Mouse (Mus musculus) brain, embryonic 14.5 days (tissue): ENCODE measurements at regions not wholly inside any gene's neighbourhood (a gene's known extent, or its start where the extent isn't known, plus 50 kb on each side); places are given as distances from the start of the nearest gene placed in this dataset.

Experiments used
- DNase-seq: peaks from one replicate; pipeline ENCODE4 v3.0.0-alpha.2; 2011; ENCODE audit warnings: low read depth
- CTCF ChIP-seq: fragments of 200-500 bp; IDR thresholded peaks from 2 replicates; pipeline ENCODE4 v1.5.1; 2012; ENCODE audit warnings: inconsistent platforms, mild to moderate bottlenecking, moderate library complexity, borderline replicate concordance; ENCODE audit not compliant: insufficient read depth, insufficient read length; ENCODE audit errors: extremely low read depth
- POLR2A ChIP-seq: fragments of 200-500 bp; IDR thresholded peaks from 2 replicates; pipeline ENCODE4 v1.6.1; 2012; ENCODE audit warnings: mild to moderate bottlenecking, inconsistent platforms, borderline replicate concordance; ENCODE audit not compliant: poor library complexity, insufficient read depth, insufficient read length, severe bottlenecking; ENCODE audit errors: extremely low read depth

DNA sequence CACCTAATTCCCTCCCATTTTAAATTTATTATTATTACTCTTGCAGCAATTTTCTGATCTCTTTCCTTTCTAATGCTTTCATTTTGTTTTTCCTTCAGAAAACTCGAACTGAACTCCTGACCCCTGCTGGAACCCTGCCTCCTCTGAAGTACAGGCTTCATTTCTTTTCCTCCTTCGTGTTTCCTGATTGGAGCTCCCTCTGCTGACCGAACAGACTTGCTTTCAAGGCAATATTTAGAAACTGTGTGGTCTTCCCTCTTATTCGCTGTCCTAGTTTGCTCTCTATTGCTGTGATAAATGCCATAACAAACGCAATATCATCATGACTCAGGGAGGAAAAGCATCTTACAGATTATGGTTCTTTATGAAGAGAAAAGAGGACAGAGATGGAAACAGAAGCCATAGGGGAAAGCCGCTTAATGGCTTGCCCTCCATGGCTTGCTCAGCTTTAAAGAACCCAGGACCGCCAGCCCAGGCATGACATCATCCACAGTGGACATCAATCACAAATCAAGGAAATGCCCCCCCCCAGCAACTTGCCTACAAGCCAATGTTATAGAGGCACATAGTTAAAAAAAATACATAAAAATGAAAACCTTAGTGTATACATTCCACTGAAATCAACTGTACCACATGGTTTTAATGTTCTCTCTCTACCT lies 104.5 kb downstream of the Rbm43 start:
- DNase-seq, result peak; percentile 94
- TF ChIP-seq POLR2A (no peak), CTCF (peak; percentile 70; the same call in 1 of the 2 replicates)

DNA sequence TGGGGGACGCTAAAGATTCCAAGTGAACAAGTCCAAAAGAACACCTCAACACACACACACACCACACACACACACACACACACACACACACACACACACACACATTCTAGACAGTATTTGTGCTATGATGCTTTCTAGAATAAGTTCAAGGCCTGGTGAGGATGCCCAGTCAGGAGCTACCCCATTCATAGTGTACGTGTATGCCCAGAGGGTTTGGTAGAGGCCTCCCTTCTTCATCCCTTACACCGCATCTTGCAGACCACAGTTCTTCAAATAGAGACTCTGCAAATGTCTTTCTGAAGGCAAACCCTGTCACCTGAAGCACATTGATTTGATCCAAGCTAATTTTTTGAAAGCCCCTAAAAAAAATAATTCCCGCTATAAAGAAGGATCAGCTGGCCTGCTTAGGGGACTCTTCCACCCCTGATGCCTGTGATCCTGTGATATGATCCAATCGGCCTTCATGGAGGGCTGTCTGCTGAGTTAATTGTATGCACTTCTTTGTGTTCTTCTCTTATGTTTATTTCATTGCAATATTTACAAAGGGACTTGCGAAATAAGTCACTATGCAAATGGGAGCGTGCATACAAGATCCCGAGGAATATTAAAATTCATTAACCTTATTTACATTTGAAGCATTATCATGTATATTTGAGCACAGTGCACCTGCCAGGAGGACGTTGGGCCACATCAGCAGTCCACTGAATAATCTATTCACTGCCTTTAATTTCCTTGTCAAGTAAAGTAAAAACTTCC lies 103.8 kb downstream of the Rbm43 start:
- peak; percentile 86 for DNase-seq
- TF ChIP-seq POLR2A, result no peak
- no peak for TF ChIP-seq CTCF

DNA sequence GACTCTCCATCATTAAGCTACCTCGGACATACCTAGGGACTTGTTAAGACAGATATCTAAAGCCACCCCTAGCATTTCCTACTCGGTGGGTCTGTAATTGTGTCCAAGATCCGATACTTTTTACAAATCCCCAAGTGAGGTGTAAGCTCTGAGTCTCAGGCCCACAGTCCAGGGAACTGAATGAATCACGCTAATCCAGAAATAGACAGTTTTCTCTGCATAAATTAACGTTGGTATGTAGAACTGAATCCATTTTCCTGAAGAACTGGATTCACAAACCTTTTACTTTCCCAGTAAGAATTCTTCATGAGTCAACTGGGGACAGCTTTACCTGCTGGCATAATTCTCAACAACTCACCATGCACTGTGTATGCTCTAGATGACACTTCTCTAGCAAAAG lies 97.1 kb downstream of the Rbm43 start:
- no peak for DNase-seq
- TF ChIP-seq CTCF (no peak), POLR2A (no peak)

DNA sequence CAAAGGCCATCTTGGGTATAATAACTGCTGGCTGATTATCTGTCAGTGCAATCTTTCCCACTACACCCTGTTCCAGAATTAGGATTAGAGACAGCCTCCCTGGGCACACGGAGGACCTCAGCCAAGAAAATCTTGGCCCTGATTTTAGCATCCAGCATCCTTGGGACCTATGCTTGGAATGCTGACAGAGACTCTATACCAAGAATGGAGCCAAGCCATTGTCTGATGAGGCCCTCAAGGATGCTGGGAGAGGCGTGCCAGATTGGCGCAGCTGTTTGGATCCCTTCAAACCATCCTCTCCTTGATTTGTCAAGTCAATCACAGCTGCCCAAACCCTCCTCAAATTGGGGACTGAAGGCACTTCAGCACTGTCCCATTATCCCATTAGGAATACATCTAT lies 94.2 kb downstream of the Rbm43 start:
- TF ChIP-seq CTCF (no peak), POLR2A (no peak)

DNA sequence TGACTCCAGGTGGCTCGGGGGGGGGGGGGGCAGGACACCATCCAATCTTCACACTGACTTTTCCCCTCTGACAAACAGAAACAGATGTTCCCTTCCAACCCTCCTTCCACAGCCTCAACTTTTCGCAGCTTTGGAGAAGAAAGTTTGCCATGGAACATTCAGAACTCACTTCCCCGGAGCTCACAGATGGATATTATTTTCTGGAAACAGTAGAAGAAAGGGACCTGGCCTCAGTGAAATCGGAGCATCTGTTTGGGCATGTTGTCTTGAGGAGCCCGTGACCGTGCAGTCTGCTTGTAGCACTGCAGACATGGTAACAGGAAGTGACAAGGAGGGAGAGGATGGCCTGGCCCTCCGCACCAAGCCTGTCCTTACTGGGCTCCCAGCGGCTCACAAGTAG lies 90.1 kb downstream of the Rbm43 start:
- no peak for DNase-seq
- TF ChIP-seq CTCF (no peak), POLR2A (no peak)

More for the DNA sequence above, 94.2 kb downstream of the Rbm43 start:
- DNase-seq, result peak; percentile 64

DNA sequence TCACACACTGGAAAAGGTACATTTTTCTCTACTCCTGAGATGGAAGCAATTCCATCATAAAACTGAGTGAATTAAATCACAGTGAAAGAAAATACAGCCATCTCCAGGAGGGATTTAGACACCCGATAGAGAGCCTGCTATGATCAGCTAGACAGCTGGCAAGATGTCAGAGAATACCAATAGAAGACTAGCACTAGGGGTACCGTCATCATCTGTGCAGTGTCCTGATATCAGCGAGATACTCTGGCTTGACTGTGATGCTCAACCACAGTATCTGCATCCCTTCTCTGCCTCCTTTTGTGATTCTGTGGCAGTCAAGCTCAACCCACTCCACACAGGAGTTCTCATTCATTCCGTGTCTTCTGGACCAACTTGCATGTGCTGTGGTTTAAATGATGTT lies 87.4 kb downstream of the Rbm43 start:
- no peak for TF ChIP-seq CTCF
- TF ChIP-seq POLR2A, result no peak
- peak; percentile 57 for DNase-seq

DNA sequence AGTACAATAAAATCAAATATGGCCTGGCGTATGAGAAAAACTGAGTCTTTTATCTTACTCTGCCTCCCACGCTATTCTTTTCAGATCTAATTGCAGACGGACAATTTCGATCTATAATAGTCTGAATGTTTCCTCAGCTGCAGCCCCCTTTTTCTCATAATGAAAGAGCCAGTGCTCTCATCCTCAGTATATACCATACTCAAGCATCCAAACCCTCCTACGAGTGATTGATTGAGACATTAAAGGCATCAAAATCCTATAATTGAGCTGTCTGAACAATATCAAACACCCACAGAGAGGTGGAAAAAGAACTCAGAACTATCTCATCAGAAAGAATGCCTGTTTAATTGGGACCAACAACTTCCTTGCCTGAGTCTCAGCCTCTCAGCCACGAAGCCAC lies 87.0 kb downstream of the Rbm43 start:
- TF ChIP-seq CTCF (no peak), POLR2A (no peak)
- no peak for DNase-seq

DNA sequence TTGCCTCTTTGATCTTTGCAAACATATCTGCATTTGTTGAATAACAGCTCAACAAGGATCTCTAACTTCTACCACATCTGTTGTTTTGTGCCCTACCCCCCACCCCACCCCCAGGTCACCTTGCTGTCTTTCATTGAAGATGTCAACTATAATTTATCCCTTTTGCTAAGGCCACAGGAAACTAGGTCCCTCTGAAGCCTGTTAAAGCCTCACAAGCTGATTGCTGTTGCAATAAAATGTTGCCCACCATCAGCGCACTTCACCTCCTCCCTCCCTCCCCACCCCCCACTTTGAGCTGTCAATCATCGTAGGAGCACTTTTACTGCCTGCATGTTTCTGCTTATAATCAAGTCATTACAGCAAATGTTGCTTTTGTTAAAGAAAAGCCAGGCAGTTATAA lies 86.5 kb downstream of the Rbm43 start:
- TF ChIP-seq POLR2A (no peak), CTCF (no peak)
- peak; percentile 80 for DNase-seq

DNA sequence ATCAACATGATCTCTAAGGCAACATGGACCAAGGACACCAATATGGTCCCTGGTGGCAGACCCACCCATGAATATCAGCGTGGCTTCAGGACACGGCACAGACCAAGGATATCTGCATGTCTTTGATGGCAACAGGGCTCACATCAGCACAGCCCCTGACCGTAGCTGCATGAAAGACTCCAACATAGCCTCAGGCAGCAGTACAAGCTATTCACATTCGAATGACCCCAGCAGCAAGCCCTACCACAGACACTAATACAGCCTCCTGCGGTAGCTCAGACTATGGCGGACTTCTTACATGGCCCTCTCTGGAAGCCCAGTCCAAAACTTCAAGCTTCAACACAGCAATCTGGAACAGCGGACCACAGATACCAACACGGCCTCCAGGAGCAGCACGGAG lies 84.4 kb downstream of the Rbm43 start:
- TF ChIP-seq CTCF (no peak), POLR2A (no peak)
- DNase-seq, result no peak

DNA sequence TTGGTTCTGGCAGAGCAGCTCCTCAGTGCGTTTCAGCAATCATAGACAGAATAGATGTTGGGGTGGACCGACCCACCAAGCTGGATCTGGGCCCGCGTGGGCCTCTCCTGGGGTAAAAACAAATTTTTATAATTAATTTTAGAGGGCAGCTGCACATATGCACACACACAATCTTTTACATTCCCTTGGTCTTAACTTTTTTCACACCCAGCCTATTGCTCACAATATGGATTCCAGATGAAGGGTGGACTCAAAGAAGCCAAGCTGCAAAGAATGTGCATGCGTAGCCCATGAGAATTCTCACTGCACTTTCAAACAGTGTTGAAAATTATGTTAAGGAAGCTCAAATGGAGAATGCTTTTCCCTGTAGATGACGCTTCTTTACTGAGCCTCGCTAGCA lies 83.3 kb downstream of the Rbm43 start:
- no peak for TF ChIP-seq CTCF
- TF ChIP-seq POLR2A, result no peak
- no peak for DNase-seq

DNA sequence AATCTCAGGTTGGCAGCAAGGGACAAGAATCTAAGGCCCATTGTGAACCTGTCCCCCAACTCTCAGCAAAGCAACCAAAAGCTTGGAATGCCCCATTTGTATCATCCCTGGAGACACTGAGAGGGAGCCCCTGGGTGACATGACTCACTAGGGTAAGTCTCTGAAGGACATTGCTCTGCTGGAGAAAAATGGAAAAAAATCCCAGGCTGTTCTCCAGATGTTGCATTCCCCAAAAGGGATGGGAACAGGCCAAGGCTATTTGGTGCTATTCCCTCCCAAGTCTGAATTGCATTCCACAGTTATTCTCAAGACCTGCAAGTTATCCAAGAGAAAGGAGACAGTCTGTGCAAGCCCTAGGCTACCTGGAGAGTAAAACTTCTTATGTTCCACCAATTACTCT lies 77.7 kb downstream of the Rbm43 start:
- DNase-seq, result no peak
- TF ChIP-seq CTCF, result no peak
- TF ChIP-seq POLR2A, result no peak

DNA sequence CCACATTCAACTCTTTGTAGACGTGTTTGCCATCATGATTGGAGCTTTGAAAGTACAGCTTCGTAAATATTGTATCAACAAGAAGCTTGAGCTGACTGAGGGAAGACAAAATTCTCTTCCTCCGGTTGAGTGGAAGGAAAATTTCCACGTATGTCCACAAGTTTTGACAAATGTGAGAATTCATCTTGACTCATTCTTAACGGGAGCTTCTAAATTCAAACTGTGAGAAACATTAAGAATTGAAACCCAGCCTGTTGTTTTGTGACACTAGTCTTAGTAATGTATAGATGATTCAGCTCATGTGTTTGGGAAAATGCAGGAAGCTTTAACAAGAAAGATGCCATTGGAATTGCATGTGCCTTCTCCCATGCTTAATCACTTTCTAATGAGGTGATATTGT lies 68.9 kb downstream of the Rbm43 start:
- no peak for TF ChIP-seq CTCF
- TF ChIP-seq POLR2A, result no peak
- DNase-seq, result no peak

DNA sequence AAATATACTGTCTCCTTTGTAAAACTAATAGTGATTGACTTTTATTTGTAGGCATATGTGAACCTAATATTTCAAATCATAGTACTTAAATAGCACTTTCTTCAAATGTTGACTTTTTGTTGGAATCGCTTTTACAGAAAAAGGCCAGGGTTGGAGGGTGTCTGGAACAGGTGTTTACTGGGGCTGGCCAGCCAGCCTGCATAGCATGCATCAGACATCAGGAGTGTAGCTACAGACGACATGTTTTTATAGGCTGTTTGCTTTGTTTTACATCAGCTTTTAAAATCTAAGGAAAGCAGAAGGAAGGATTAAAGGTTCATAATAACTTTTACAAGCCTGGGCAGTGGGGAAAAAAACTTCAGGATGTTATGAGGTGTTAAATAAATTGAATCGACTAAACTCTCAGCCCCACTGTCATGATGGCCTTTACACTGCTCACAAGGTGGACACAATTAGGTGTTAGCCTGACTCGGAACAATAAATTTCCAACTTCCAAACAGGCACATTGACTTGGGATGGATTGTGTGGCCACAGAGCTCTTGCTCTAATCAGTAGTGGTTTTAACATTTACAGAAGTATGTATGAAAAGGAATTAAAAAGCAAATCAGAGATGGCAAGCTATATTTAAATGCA lies 66.0 kb downstream of the Rbm43 start:
- DNase-seq, result no peak
- TF ChIP-seq POLR2A, result no peak
- no peak for TF ChIP-seq CTCF
